Mouse (Mus musculus): Measurements from ENCODE around the gene Slc22a7.

DNA sequence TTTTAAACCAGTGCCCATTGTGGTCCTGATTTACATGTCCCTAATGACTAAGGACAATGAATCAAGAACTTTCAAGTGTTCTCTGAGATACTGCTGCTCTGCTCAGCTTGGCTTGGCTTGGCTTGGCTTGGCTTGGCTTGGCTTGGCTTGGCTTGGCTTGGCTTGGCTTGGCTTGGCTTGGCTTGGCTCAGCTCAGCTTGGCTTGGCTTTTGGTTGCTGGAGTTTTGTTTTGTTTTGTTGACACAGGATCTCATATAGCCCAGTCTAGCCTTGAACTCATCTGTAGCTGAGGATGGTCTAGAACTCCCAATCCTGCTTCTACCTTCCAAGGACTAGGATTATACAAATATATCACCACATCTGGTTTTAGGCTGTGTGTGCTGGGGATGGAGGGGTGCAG is 11.8 kb downstream of the Slc22a7 start:
- TF ChIP-seq POLR2A (IDR thresholded peaks at IDR 0.05; ENCODE audit: insufficient read depth, low read depth, low read length): no peak
- TF ChIP-seq CTCF (IDR thresholded peaks at IDR 0.05; ENCODE audit: insufficient read depth, low read depth, low read length): no peak

All from olfactory bulb, adult 2 months (tissue).